Mouse (Mus musculus): ENCODE measurements around the gene Gm13272. TPM values are rescaled to one million over a fixed set of nuclear protein-coding genes. Genes with fewer than 3 reads are reported as not detected.

Gm13272 gene
- polyA plus RNA-seq, 1 experiment from 2014 or later, result not detected

Other genes with a start within 250 kb of the Gm13272 start
- not detected in 2 replicates for gene Ifna15, start 221.6 kb upstream of the Gm13272 start, polyA plus RNA-seq (2015; fragmentation: Nextera tagmentation; extraction: Ambion mirVana)
- not detected in 2 replicates for gene Ifna14, start 208.1 kb upstream of the Gm13272 start, polyA plus RNA-seq (2015; fragmentation: Nextera tagmentation; extraction: Ambion mirVana)
- gene Ifna9, start 187.5 kb upstream of the Gm13272 start, polyA plus RNA-seq (2015; fragmentation: Nextera tagmentation; extraction: Ambion mirVana), result not detected in 2 replicates
- gene Ifna12, start 176.5 kb upstream of the Gm13272 start, polyA plus RNA-seq (2015; fragmentation: Nextera tagmentation; extraction: Ambion mirVana), result not detected in 2 replicates
- gene C87499, start 145.4 kb upstream of the Gm13272 start, polyA plus RNA-seq (2015; fragmentation: Nextera tagmentation; extraction: Ambion mirVana), result not detected in 2 replicates
- gene Ifna13, start 135.4 kb upstream of the Gm13272 start, polyA plus RNA-seq (2015; fragmentation: Nextera tagmentation; extraction: Ambion mirVana), result not detected in 2 replicates
- not detected in 2 replicates for gene Ifna16, start 102.9 kb upstream of the Gm13272 start, polyA plus RNA-seq (2015; fragmentation: Nextera tagmentation; extraction: Ambion mirVana)
- gene Ifna2, start 95.9 kb upstream of the Gm13272 start, polyA plus RNA-seq (2015; fragmentation: Nextera tagmentation; extraction: Ambion mirVana), result not detected in 2 replicates
- gene Ifnab, start 88.5 kb upstream of the Gm13272 start, polyA plus RNA-seq (2015; fragmentation: Nextera tagmentation; extraction: Ambion mirVana), result not detected in 2 replicates
- 0.80 and 0.97 TPM in 2 replicates for gene Gm26566, start 58.0 kb upstream of the Gm13272 start, polyA plus RNA-seq (2015; fragmentation: Nextera tagmentation; extraction: Ambion mirVana)
- 75.3 and 89.4 TPM in 2 replicates for gene Klhl9, start 57.4 kb upstream of the Gm13272 start, polyA plus RNA-seq (2015; fragmentation: Nextera tagmentation; extraction: Ambion mirVana)
- gene Gm13271, start 25.0 kb upstream of the Gm13272 start, polyA plus RNA-seq (2015; fragmentation: Nextera tagmentation; extraction: Ambion mirVana), result not detected in 2 replicates
- gene Gm13283, start 19.7 kb upstream of the Gm13272 start, polyA plus RNA-seq (2015; fragmentation: Nextera tagmentation; extraction: Ambion mirVana), result 0.39 and 0.80 TPM in 2 replicates
- 0.63 TPM in 1 of 2 replicates, not detected in the other for gene Gm13290, start 6.0 kb upstream of the Gm13272 start, polyA plus RNA-seq (2015; fragmentation: Nextera tagmentation; extraction: Ambion mirVana)
- not detected in 2 replicates for gene Gm13289, start 2.9 kb upstream of the Gm13272 start, polyA plus RNA-seq (2015; fragmentation: Nextera tagmentation; extraction: Ambion mirVana)
- gene Ifnz, start 2.3 kb downstream of the Gm13272 start, polyA plus RNA-seq (2015; fragmentation: Nextera tagmentation; extraction: Ambion mirVana), result not detected in 2 replicates
- gene Gm13276, start 5.9 kb downstream of the Gm13272 start, polyA plus RNA-seq (2015; fragmentation: Nextera tagmentation; extraction: Ambion mirVana), result 0.38 TPM in 1 of 2 replicates, not detected in the other
- gene Gm13277, start 8.8 kb downstream of the Gm13272 start, polyA plus RNA-seq (2015; fragmentation: Nextera tagmentation; extraction: Ambion mirVana), result not detected in 2 replicates
- gene Gm13278, start 11.7 kb downstream of the Gm13272 start, polyA plus RNA-seq (2015; fragmentation: Nextera tagmentation; extraction: Ambion mirVana), result not detected in 2 replicates
- gene Gm13275, start 14.6 kb downstream of the Gm13272 start, polyA plus RNA-seq (2015; fragmentation: Nextera tagmentation; extraction: Ambion mirVana), result not detected in 2 replicates
- gene Gm13279, start 17.5 kb downstream of the Gm13272 start, polyA plus RNA-seq (2015; fragmentation: Nextera tagmentation; extraction: Ambion mirVana), result not detected in 2 replicates
- 1.1 TPM in 2 replicates for gene Gm13285, start 19.8 kb downstream of the Gm13272 start, polyA plus RNA-seq (2015; fragmentation: Nextera tagmentation; extraction: Ambion mirVana)
- not detected in 2 replicates for gene Gm13287, start 23.4 kb downstream of the Gm13272 start, polyA plus RNA-seq (2015; fragmentation: Nextera tagmentation; extraction: Ambion mirVana)
- 0.08 TPM in 1 of 2 replicates, not detected in the other for gene Gm13288, start 25.7 kb downstream of the Gm13272 start, polyA plus RNA-seq (2015; fragmentation: Nextera tagmentation; extraction: Ambion mirVana)
- gene Ifna7, start 36.4 kb downstream of the Gm13272 start, polyA plus RNA-seq (2015; fragmentation: Nextera tagmentation; extraction: Ambion mirVana), result not detected in 2 replicates
- not detected in 2 replicates for gene Ifna11, start 40.1 kb downstream of the Gm13272 start, polyA plus RNA-seq (2015; fragmentation: Nextera tagmentation; extraction: Ambion mirVana)
- not detected in 2 replicates for gene Ifna6, start 47.6 kb downstream of the Gm13272 start, polyA plus RNA-seq (2015; fragmentation: Nextera tagmentation; extraction: Ambion mirVana)
- gene Ifna5, start 55.7 kb downstream of the Gm13272 start, polyA plus RNA-seq (2015; fragmentation: Nextera tagmentation; extraction: Ambion mirVana), result not detected in 2 replicates
- not detected in 2 replicates for gene Ifna4, start 62.0 kb downstream of the Gm13272 start, polyA plus RNA-seq (2015; fragmentation: Nextera tagmentation; extraction: Ambion mirVana)
- gene Ifna1, start 70.2 kb downstream of the Gm13272 start, polyA plus RNA-seq (2015; fragmentation: Nextera tagmentation; extraction: Ambion mirVana), result not detected in 2 replicates
- gene Ifne, start 100.4 kb downstream of the Gm13272 start, polyA plus RNA-seq (2015; fragmentation: Nextera tagmentation; extraction: Ambion mirVana), result not detected in 2 replicates